Mouse (Mus musculus) thymus, postnatal 25 days (tissue): ENCODE data around the gene Arfgap2.

ENCODE experiments used
- DNase-seq: peaks from one replicate; pipeline ENCODE4 v3.0.0; 2022

Gene Arfgap2

GRCm38 (mm10) chr2:91309546-91309945 is 44.8 kb downstream of the Arfgap2 start:
- no peak for DNase-seq

- DNase-seq = no peak
Measured at GRCm38 (mm10) chr2:91312578-91313311, 48.0 kb downstream of the Arfgap2 start.

- DNase-seq = no peak
Measured at GRCm38 (mm10) chr2:91314184-91314583, 49.4 kb downstream of the Arfgap2 start.

- no peak for DNase-seq
Measured at GRCm38 (mm10) chr2:91320559-91321529, 56.1 kb downstream of the Arfgap2 start.

- no peak for DNase-seq
Measured at GRCm38 (mm10) chr2:91321923-91322322, 57.1 kb downstream of the Arfgap2 start.

GRCm38 (mm10) chr2:91322490-91322889 is 57.7 kb downstream of the Arfgap2 start:
- DNase-seq = no peak

GRCm38 (mm10) chr2:91324346-91324745 is 59.6 kb downstream of the Arfgap2 start:
- DNase-seq = no peak

GRCm38 (mm10) chr2:91324761-91325421 is 60.1 kb downstream of the Arfgap2 start:
- no peak for DNase-seq
